Mouse (Mus musculus) intestine, postnatal 0 days (tissue): Measurements from ENCODE around the gene Egln1. TPM values are rescaled to one million over a fixed set of nuclear protein-coding genes. Genes with fewer than 3 reads are reported as not detected.

Experiments
- ATAC-seq: fragments of 200-750 bp; cut with Nextera tagmentation; 2 replicates; pipeline ENCODE4 v1.8.0; 2017; ENCODE audit warnings: mild to moderate bottlenecking, moderate TSS enrichment, moderate library complexity
- H3K27ac ChIP-seq: fragments of 300-500 bp; sonication (generic); 2 replicates; pipeline ENCODE4 v1.5.1; 2014; ENCODE audit warnings: mild to moderate bottlenecking, low read depth, low read length, moderate library complexity
- H3K27me3 ChIP-seq: fragments of 300-500 bp; sonication (generic); replicated peaks from 2 replicates; pipeline ENCODE4 v1.6.1; 2014; ENCODE audit warnings: low read length, mixed read lengths; ENCODE audit not compliant: control insufficient read depth, insufficient read depth
- H3K36me3 ChIP-seq: fragments of 300-500 bp; sonication (generic); 2 replicates; pipeline ENCODE4 v1.6.1; 2014; ENCODE audit warnings: mild to moderate bottlenecking, moderate library complexity; ENCODE audit not compliant: control insufficient read depth, insufficient read depth
- H3K4me1 ChIP-seq: fragments of 300-500 bp; sonication (generic); replicated peaks from 2 replicates; pipeline ENCODE4 v1.6.1; 2014; ENCODE audit warnings: antibody characterized with exemption, low read length, mixed read lengths; ENCODE audit not compliant: control insufficient read depth, insufficient read depth
- H3K4me2 ChIP-seq: fragments of 300-500 bp; sonication (generic); replicated peaks from 2 replicates; pipeline ENCODE4 v1.6.1; 2014; ENCODE audit warnings: low read depth, mild to moderate bottlenecking, moderate library complexity
- H3K4me3 ChIP-seq: fragments of 300-500 bp; sonication (generic); 2 replicates; pipeline ENCODE4 v1.5.1; 2014; ENCODE audit warnings: low read depth, low read length
- H3K9ac ChIP-seq: fragments of 300-500 bp; sonication (generic); 2 replicates; pipeline ENCODE4 v1.6.1; 2014; ENCODE audit warnings: mild to moderate bottlenecking, low read depth, low read length
- H3K9me3 ChIP-seq: fragments of 300-500 bp; sonication (generic); 2 replicates; pipeline ENCODE4 v1.6.1; 2016; ENCODE audit warnings: mixed run types; ENCODE audit not compliant: control insufficient read depth
- CTCF ChIP-seq: sonication (generic); IDR thresholded peaks from 2 replicates; pipeline ENCODE4 v1.5.1; 2016; ENCODE audit warnings: low read depth, mild to moderate bottlenecking, control low read depth, antibody characterized with exemption, moderate library complexity
- WGBS: fragments of 180-500 bp; shearing (Covaris S2); extraction: QIAGEN DNeasy Blood & Tissue Kit; methylation state at CpG from one replicate; pipeline ENCODE4 v1.1.7; 2014; 5-methylcytosine and 5-hydroxymethylcytosine counted together
- polyA plus RNA-seq: library from polyadenylated mRNA; unstranded; fragments of >200 nt; fragmentation: Nextera tagmentation; extraction: Ambion mirVana; gene quantifications from 2 replicates; pipeline ENCODE4 v1.2.1, GENCODE M21; 2015

The Egln1 gene
- polyA plus RNA-seq, 1 experiment from 2014 or later = 8.2 TPM

DNA sequence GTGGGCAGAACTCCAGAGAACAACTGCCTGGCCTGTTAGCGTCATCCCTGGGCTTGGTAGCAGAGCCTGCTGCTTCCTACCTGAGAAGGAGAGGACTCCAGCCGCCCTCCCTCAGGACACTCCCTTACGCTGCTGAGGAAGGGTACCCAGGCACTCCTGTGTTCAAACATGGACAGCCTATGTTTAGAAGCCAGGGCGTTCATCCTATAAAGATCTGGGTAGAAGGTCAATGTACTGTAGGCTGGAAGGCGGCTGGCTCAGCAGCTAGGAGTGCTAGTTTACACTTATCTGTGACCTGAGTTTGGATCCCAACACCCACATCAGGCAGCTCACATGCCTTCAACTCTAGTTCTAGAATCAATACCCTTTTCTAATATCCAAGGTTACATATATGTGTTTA lies 14.1 kb upstream of the Egln1 start:
- no peaks in the 10 kb centered on the region for H3K36me3 ChIP-seq
- no peak for TF ChIP-seq CTCF
- H3K9ac ChIP-seq = no peak overlapping the region
- WGBS = 66% methylated on average over 5 of the region's 5 CpGs
- no peak overlapping the region for H3K4me3 ChIP-seq
- no peaks in the 10 kb centered on the region for H3K9me3 ChIP-seq
- no peaks in the 10 kb centered on the region for H3K27me3 ChIP-seq
- H3K4me1 ChIP-seq = peaks cover 7% of the 10 kb centered on the region; the same call in 1 of the 2 replicates
- 0 out of 2 replicates have a peak, but pooled peaks have one; percentile 34 for ATAC-seq
- no peak overlapping the region for H3K4me2 ChIP-seq
- peak overlapping the region; percentile 10; the same call in 1 of the 2 replicates for H3K27ac ChIP-seq

DNA sequence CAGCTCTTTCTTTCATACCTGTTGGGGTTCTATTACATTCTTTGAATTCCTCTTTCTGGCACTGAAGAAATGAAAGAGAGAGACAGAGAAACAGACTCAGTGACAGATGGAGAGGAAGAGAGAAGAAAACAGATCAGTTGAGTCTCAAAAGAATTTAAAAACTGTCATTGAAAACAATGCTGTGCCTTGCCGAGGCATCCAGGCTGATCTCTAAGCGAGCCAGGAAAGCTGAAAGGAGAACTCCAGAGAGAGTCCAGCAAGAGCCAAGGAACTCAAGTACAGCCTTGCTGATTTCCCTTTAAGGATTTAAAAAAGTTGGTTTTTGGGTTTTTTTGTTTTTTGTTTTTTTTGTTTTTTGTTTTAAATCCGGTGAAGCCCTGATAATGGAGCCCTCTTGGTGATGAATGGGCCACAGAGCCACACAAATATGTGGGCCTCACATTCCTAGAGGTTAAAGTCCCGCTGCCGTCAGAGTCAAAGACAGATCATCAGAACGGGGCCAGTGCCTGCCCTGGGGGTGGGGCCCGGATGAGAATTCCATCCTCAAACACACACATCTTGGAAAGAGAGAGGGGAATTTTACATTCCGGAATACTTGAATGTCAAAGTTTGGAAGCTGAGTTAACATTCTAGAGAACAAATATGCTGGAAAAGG lies 11.2 kb upstream of the Egln1 start:
- Histone ChIP-seq H3K4me2 (no peak overlapping the region), H3K27ac (no peak overlapping the region), H3K9me3 (no peaks in the 10 kb centered on the region), H3K4me1 (peaks cover 7% of the 10 kb centered on the region; the same call in 1 of the 2 replicates), H3K9ac (no peak overlapping the region), H3K36me3 (no peaks in the 10 kb centered on the region), H3K4me3 (no peak overlapping the region), H3K27me3 (no peaks in the 10 kb centered on the region)
- no peak for ATAC-seq
- WGBS = 11% methylated on average over 8 of the region's 8 CpGs
- no peak for TF ChIP-seq CTCF

DNA sequence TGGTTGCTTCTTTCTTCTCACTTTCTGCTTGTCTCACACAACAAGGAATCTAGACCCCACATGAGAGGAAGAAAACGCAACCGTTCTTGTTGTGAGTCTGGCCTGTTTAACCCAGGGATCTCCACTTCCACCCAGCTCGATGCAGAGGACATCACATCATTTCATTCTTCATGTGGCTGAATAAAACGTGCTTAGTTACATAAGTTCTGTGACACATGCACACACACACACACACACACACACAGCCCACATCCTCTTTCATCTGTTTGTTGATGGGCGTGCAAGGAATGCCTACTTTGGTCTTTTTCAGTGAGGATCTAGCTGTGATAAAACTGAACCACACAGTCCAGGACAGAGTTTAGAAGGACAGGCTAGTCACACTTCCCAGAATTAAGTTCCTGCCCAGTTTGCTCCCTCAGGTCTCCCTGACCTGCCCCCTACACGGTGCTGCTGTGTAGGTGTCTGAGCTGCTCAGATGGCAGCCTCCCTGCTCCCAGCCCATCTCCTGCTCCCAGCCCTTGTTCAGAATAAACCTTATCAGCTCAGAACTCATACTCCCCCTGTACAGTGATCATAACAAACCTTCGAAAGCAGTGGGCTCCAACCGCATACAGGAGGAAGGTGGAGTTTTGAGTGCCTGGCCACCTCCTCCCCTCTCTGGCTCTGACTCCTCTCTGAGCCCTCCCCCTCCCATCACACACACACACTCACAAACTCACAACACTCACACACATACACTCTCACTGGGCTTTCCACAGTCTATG lies 10.5 kb upstream of the Egln1 start:
- ATAC-seq = no peak
- H3K4me3 ChIP-seq = no peak overlapping the region
- no peak overlapping the region for H3K4me2 ChIP-seq
- H3K27ac ChIP-seq = no peak overlapping the region
- peaks cover 7% of the 10 kb centered on the region; the same call in 1 of the 2 replicates for H3K4me1 ChIP-seq
- H3K36me3 ChIP-seq = no peaks in the 10 kb centered on the region
- no peak overlapping the region for H3K9ac ChIP-seq
- WGBS = 51% methylated on average over 8 of the region's 8 CpGs
- no peaks in the 10 kb centered on the region for H3K9me3 ChIP-seq
- TF ChIP-seq CTCF = no peak
- no peaks in the 10 kb centered on the region for H3K27me3 ChIP-seq

DNA sequence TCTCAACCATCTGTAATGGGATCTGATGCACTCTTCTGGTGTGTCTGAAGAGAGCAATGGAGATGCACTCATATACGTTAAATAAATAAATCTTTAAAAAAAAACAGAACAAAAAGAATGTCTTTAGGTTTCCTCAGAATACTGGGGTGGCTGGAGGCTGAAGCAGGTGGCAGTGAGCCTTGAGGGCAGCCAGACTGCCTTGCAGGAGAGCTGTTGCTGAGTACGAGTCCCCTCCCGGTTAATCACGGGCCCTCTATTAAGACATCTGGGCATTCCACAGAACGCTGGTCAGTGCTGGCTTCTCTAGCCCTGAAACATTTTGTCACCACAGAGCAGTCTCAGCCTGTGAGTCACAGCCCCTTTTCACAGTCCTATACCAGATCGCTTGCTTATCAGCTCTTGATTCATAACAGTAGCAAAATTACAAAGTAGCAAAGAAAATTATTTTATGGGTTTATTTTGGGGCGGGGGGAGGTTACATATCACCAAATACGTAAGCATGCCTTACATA lies 5.5 kb upstream of the Egln1 start:
- Histone ChIP-seq H3K27ac (no peak overlapping the region), H3K9ac (no peak overlapping the region), H3K36me3 (no peaks in the 10 kb centered on the region), H3K27me3 (no peaks in the 10 kb centered on the region), H3K4me3 (no peak overlapping the region), H3K4me1 (peaks cover 5% of the 10 kb centered on the region; the same call in 1 of the 2 replicates), H3K9me3 (no peaks in the 10 kb centered on the region), H3K4me2 (no peak overlapping the region)
- no peak for TF ChIP-seq CTCF
- WGBS = 60% methylated on average over 8 of the region's 8 CpGs
- no peak for ATAC-seq

DNA sequence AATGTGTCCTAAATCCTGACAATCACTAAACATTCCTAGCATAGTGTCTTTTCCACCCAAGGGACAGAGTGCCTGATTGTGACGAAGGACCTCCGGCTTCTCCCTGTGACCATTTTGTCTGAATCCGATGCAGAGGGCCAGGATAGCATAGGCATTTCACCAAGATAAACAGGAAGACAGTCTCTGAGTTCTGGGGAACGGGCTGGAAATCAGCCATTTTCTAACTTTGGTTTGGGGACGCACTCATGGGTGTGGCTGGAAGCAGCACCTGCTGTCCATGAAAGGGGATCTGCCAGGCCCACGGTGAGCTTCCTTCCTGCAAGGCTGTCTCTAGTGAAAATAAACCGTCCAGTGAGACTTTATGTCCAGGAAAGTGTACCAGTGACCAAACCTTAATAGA lies 4.1 kb upstream of the Egln1 start:
- H3K4me2 ChIP-seq = no peak overlapping the region
- H3K9ac ChIP-seq = no peak overlapping the region
- peaks cover 5% of the 10 kb centered on the region; the same call in 1 of the 2 replicates for H3K4me1 ChIP-seq
- H3K27ac ChIP-seq = no peak overlapping the region
- WGBS = 70% methylated on average over 7 of the region's 7 CpGs
- no peaks in the 10 kb centered on the region for H3K36me3 ChIP-seq
- H3K4me3 ChIP-seq = no peak overlapping the region
- no peak for TF ChIP-seq CTCF
- no peaks in the 10 kb centered on the region for H3K9me3 ChIP-seq
- ATAC-seq = no peak
- no peaks in the 10 kb centered on the region for H3K27me3 ChIP-seq

DNA sequence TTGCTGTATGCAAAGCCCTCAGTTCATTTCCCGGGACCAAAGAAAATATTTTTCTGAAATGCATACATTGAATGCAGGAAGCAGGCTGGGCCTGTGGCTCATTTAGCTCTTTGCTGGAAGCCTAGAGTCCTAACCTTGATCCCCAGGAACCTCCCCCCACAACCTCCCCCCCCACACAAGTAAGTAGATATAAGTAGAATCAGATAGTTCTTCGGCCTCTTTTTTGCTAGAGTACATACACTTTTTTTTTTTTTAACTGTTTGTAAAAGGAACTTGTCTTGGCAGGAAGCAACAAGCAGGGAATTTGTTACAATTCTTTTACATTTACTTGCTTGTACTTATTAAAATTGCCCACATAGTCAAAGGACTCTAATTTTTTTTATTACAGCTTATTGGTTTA lies 1.7 kb upstream of the Egln1 start:
- Histone ChIP-seq H3K4me2 (peak overlapping the region; percentile 72), H3K9ac (no peak overlapping the region), H3K27ac (no peak overlapping the region), H3K4me1 (peaks cover 5% of the 10 kb centered on the region; the same call in 1 of the 2 replicates), H3K4me3 (peak overlapping the region; percentile 78), H3K36me3 (no peaks in the 10 kb centered on the region), H3K9me3 (no peaks in the 10 kb centered on the region), H3K27me3 (no peaks in the 10 kb centered on the region)
- TF ChIP-seq CTCF = no peak
- WGBS = 29% methylated on average over 2 of the region's 2 CpGs
- ATAC-seq = no peak
